Mouse (Mus musculus): ENCODE data around the gene Tmem43. TPM values are rescaled to one million over a fixed set of nuclear protein-coding genes. Genes with fewer than 3 reads are reported as not detected.

The Tmem43 gene
- total RNA-seq, 2 experiments from 2014 or later = 23.2 to 27.0 TPM

DNA sequence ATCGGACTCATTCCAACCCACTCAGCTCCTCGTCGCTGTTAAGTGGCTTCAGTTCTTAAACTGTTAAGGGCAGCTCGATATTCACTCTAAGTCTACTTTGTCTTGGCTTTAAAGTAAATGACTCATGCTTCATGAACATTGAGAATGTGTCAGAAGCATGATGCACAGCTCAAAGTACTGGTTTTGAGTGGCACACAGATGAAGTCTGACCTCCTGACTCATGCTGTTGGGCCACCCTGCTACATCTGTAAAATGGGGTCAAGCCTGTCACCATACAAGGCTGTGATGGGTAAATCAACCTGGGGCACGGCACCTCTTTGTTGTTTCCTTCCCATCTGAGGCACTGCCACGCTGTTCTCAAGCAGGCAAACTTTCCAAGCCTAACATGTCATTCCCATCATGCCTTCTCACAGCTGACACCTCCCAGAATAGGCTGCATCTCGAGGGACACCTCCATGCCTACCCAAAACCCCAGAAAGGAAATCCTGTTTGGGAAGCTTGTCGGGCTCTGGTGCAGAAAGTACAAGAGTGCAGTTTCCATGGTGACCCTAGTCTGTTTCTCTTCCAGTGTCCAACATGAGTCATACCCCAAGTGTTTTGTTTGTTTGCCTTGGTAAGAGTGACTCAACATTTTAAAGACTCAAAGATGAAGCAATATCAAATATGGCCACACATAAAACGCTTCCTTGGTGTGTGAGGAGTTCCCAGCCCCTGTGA lies 15.2 kb downstream of the Tmem43 start:
- DNase-seq (ENCODE audit: low spot score) = peak; percentile 71

DNA sequence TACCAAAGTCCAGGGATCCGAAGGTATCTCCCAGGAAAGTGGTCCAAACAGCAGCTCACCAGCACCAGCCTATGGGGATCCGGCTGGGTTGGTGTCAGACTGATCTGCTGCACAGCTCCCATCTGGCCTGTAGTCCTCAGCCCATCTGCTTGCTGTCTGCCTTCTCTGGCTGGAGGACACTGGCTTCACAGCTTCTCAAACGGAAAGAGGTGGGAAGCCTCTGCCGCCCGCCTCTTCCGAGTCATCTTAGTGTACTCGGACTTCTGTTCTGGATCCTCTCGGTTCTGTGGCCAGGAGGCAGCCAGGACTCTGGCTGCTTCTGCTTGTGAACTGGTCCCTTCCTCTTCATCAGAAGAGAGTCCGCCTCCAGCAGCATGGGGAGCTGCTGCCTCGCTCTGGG lies 16.4 kb downstream of the Tmem43 start:
- DNase-seq (ENCODE audit: low spot score) = peak; percentile 37

DNA sequence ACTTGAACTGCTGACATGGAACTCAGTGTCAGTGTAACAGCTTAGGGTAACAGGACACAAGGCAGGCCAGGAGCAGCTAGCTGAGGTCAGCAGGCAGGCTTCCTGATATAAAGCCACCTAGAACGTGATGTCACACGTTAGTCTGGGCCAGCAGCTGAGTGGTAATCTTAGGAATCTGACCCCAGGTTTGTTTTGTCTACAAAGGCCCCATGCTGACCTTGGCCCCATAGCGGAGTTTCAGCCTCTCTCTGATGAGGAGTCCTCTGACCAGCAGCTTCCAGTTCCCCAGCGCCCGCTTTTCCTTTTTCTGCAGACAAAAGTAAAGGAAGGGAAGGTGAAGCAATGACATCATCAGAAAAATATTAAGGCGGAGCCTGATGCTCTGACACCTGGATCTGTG lies 17.5 kb downstream of the Tmem43 start:
- no peak for DNase-seq (ENCODE audit: low spot score)

DNA sequence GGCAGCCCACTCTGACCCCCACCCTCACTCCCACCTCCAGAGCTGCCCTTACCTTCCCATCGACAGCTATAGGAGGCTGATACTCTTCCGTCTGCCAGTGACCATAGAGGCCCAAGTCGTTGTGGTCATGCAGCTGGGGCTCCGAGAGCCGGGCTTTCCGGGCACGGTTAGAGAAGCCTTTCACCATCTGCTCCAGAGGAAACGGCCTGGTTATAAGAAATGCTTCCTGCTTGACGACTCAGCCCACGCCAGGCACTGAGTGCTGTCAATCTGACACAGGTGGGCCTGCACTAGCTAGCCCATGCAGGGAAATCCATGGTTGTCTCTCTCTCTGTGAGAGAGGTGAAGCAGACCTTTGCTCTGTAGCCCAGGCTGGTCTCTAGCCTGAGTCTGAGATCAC lies 19.6 kb downstream of the Tmem43 start:
- no peak for DNase-seq (ENCODE audit: low spot score)

DNA sequence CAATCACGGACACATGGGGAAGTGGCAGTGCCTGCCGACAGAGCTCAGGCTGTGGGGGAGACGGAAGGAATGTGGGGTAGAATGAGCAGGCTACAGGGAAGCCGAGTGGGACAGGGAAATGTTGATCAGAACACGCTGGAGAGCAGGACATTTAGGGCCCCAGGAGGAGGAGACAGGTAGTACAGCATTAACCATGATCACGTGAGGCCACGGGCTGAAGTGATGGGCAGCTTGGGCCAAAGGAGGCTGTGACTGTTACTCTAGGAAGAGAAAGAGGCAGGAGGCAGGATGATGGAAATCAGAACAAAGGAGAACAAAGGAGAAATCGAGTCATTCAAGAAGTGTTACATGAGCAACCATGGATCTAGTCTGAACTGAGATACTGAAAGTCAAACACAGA lies 21.0 kb downstream of the Tmem43 start:
- no peak for DNase-seq (ENCODE audit: low spot score)

DNA sequence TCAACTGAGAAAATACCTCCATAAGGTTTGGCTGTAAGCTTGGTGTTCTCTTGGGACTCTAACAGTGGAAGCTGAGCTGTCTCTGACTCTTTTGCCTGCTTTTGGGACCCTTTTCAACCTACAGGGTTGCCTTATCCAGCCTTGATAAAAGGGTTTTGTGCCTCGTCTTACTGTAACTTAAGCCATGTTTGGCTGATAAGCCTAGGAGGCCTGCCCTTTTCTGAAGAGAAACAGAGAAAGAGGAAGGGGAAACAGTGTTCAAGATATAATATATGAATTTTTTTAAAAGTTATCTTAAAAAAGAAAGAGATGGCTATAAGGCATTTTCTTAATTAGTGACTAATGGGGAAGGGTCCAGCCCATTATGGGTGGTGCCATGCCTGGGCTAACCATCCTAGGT lies 29.8 kb downstream of the Tmem43 start:
- DNase-seq (ENCODE audit: low spot score) = no peak

DNA sequence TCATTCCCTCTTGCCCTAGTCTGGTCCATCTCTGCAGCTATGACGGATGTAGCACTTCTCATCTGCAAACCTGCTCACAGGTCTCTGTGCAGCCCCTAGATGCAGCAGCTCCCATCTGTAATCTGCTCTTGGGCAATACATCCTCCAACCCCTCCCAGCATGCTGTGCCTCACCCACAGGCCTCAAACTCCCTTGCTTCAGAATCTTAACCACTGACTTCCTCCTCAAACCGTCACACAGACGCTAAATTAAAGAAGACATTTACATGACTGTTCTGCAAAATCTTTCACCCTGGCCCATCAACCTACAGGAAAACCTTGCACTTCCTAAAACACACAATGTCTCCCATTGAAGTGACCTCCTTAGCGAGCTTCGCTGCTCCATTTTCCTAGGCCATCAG lies 32.5 kb downstream of the Tmem43 start:
- DNase-seq (ENCODE audit: low spot score) = no peak

DNA sequence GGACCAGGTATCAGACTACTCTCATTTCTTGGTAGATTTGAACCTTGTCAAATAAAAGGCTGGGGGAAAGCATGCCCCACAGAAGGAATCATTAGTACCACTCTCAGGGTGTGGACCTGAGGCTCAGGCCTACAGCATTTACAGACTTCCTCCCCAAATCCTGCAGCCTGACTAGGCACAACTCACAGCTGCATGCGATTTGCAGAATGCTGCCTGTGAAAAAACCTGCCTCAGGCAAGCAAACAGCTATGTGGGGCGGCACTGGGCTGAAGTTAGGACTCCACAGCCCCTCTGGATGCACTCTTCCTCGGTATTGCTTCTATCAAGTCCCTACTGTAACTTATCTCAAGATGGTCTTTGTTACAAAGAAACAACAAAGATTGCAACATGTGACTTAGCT lies 34.5 kb downstream of the Tmem43 start:
- no peak for DNase-seq (ENCODE audit: low spot score)

DNA sequence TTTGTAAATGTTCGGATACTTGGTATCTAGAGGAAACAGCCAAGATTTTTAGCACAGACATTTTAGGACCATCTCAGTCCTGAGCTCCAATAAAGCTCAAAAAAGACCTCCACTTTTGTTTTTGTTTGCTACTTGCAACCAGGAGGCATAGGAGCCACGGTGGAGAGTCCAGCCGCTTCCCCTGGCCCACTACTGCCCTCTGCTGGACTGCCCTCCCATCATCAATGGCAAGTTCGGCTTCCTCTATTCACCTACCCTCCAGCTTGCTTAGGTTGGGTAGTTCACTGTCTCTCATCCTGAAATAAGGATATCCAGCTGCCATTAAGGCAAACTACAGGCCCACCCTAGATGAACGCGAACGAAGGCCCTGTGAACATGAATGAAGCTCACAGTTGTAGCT lies 35.8 kb downstream of the Tmem43 start:
- DNase-seq (ENCODE audit: low spot score) = peak; percentile 86

DNA sequence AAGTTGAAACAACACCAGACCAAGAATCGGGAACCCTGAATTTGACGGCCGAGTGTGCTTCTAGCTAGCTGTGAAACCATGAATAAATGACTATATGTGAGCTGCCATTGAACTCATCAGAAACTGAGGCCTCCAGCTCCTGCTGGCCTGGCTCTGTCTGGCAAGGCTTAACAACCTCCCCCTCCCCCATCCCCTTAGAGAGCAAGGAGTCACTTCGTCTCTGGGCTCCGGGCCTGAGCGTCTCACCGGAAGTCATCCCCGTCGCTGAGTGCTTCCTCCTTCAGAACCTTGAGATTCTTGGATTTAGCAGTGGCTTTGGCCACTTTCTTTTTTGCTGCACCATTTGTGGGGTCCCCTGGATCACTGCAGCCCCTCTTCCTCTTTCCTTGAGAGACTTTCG lies 36.7 kb downstream of the Tmem43 start:
- no peak for DNase-seq (ENCODE audit: low spot score)

DNA sequence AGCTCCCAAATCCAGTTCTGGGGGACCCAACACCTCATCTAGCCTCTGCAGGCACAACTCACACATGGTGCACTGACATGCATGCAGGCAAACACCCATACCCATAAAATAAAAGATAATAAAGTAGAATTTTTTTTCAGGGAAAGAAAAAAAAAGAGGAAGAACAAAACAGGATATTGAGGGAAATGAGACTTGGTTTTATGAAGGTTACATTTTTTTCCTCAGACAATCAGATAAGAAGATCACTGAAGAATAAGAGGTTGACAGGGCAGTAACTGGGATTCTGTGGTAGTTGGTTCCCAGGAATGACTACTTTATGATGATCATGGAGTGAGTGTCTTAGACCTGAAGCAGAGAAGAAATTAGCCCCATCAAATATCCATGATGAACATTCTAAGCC lies 40.6 kb downstream of the Tmem43 start:
- no peak for DNase-seq (ENCODE audit: low spot score)

DNA sequence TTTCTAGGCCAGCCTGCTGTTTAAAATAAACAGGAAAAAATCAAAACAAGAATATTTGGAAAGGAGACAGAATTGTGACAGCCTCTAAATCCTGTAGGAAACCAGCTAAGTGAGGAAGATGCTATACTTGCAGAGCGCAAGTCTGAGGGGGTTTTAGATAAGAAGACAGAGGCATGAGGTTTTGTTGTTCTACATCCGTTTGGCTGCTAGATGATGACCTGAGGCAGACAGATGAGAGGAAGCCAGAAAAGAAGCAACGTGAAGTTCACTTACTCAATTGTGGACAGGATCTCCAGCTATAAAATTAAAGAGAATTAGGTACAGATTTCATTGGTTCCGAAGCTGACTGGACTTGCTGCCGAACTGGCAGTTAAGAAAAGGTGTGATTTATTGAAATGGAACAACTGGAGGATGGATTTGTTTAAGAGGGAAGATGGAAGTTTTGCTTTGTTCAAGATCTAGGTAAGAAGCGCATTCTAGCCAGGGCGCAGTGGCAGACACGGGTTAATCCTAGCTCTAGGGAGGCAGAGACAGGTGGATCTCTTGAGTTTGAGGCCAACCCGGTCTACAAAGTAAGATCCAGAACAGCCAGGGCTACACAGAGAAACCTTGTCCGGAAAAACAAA lies 41.3 kb downstream of the Tmem43 start:
- DNase-seq (ENCODE audit: low spot score) = no peak

DNA sequence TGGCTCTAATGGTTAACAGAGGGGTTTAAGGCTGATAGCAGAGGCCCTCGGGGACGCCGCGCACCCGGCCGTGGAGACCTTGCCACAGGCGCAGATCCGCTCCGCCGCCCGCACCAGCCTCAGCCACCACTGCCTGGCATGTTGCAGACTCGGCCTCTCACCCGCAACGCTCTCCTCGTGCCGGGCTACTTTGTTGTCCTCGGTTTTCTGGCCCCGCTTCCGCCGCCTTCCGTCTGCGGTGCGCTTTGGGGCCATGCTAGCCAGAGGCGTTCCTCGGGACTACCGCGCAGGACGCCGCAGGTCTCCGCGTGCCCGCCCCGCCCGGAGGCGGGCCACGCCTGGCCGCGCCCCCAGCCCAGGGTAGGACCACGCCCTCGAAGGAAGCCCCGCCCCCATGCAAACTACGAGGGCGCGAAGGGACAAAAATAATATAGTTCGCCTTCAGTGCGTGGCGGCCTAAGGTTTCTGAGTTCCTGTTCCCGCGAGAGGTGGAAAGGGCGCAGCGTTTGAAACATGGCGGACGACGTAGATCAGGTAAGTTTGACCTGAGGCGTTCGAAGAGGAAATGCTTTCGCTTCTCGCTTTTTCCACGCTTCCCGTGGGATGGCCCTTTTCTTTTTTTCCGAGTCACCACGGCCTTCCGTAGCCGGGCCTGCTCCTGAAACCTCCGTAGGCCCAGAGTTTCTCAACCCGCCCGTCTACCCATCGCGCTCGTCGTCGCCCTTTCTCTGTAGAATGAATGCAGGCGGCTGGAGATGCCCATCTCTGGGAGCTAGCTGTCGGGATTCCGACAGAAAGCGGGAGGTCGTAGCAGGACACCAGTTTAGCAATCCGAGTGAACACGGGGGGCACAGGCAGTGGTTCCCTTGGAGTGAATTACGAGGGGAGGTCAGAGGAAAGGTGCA lies 42.3 kb downstream of the Tmem43 start, which contains the start of the genes Xpc and Lsm3:
Xpc (minus strand) TSS at position 344 of the 905 bp plus-strand sequence.
Lsm3 (plus strand) TSS at position 384 of the 905 bp plus-strand sequence.
- DNase-seq (ENCODE audit: low spot score) = peak; percentile 99

DNA sequence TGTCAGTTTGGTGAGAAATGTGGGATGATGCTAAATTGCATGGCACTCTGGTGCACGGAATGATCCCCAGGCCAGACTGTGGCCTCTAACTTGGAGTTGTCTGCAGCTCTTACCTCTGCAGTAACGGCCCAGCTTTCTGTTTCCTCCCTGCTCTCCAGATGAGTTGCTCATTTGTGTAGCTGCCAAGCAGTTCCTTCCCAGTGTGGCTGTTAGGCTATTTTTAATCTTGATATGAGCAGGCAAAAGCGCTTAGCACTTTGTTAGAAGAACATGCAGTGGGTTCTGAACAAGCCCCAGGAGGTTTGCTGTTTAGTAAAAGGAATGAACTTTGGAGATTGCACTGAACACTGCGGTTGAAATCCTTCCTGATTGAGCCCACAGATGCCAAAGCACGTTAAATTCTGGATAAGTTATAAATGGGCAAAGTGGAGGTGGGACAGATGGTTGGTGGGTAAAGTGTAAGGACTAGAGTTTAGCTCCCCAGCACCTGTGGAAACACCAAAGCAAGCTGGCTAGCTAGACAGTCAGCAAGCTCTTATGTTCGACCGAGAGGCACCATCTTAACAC lies 45.0 kb downstream of the Tmem43 start:
- peak; percentile 58 for DNase-seq (ENCODE audit: low spot score)

DNA sequence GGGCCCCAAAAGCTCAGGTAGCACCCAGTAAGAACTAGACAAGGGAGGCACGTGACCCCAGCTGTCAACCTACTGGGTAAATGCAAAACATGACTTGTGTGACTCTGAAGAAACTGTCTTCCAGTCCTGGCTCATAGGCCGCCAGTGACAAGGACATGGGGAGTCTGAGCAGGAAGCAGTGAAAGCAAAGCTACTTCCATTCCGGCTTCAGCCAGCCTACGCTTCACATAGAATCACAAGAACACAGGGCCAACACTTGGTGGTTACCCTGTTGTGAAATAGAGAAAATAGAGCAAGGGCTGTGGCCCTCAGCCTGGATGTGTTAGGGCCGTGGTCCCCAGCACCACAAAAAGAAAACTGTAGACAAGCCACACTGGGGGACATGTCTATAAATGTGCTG lies 49.3 kb downstream of the Tmem43 start:
- DNase-seq (ENCODE audit: low spot score) = no peak

DNA sequence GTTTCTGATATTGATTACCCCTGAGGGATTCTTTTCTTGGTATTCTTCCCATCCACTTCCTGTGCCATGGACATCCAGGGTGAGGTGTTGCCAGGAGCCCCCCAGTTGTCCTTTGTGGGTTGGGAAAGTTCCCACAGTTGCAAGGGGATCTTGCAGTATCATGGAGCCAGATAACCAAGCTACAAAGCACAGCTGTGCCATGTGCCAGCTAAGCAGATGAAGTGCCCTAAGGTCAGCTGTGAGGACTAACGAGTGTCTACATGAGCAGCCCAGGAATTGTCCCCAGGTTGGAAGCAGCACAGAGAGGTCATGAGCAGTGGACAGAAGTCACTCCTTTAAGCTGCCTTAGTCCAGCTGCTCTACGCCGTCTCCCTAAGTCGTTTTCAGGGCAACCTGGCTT lies 52.0 kb downstream of the Tmem43 start:
- no peak for DNase-seq (ENCODE audit: low spot score)

DNA sequence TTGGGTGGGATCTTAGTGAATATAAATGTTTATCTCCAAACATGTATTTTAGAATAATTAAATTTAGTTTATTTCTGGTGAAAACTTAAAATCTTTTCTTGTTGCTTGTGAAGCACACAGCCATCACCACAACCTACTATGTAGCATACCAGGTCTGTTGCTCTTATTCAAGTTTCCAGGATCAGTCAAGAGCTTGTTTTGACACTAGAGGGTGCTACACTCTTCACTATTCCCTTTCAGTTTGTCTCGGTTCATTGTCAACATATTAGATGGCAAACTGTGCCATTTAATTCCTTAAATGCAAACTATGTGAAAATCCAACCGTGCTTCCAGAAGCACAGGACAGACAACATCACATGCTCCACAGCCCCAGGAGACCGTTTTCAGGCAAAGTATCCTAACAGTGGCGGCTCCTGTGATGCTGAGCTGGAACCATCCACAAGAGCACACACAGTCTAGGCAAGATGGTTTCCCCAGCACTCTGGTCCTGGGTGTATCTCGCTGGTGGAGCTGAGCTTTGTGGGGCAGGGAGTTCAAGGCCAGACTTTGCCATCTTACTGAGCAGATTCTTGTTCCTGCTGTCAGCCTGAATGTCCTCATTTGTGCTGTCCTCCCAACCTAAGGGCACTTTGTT lies 53.8 kb downstream of the Tmem43 start:
- DNase-seq (ENCODE audit: low spot score) = peak; percentile 66

DNA sequence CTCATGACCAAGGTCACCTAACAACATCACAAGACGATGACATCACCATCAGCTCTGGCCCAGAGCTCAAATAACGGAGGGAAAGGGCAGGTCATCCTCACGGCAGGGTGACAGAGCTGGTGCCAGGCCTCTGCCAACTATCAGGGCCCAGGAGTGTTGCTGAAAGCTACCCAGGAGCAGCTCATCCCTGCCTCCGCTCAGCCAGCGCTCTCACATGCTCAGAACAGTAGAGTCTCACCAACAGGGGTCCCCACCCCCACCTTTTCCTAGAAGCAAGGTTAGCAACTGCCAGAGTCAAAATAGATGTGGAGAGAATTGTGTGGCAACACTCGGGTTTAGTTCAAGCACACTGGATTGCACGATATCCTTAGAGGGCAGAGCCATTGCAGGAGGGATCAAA lies 54.8 kb downstream of the Tmem43 start:
- DNase-seq (ENCODE audit: low spot score) = peak; percentile 83

DNA sequence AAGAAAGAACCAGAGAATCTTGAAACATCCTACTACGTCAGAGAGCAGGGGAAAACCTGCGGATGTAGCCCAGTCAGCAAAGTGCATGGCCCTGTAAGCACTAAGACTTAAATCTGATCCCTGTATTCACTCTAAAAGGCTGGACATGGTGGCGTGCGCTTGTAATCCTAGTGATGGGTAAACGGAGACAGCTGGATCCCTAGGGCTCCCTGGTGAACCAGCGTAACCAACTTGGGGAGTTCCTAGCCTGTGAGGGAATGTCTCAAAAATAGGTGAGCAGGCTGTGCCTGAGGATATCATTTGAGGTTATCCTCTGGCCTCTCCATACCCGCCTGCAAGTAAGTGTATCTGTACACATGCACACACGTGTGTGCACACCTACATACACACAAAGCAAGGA lies 57.2 kb downstream of the Tmem43 start:
- peak; percentile 51 for DNase-seq (ENCODE audit: low spot score)

DNA sequence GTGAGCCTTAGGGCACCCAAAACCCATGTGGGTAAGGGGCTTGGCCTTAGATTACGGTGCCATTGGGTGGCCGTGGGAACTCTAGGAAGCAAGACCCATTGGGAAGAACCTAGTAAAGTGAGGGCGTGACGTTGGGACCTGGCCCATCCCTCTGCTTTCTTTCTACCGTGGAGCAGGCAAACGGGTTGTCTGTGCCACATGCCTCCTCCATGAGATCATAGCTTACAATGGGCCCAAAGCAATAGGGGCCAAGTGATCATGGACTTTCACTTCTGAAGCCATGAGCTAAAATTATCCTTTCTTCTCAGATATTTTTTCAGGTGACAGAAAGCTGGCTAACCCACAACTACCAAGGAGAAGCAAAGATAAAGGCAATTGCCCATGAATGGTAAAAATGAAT lies 57.8 kb downstream of the Tmem43 start:
- peak; percentile 59 for DNase-seq (ENCODE audit: low spot score)

DNA sequence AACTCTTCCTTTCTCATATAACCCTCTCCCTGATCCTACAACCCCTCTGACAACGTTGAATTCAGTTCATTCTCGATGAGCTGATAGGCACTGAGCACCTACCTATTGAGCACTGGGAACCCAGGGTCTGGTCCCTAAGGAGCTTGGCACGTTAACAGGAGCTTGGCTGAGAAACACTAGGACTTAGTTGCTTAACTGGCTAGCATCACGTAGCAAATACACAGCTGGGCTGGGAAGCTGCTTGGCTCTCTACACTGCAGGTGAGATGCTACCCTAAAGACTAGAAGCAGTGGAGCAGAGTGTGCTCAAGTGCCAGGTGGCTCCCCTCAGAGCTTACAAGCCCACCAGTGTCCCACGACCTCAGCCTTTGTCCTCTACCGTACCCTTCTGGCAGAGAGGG lies 59.2 kb downstream of the Tmem43 start:
- no peak for DNase-seq (ENCODE audit: low spot score)

Data from gastrocnemius, adult 18-20 months (tissue).